Mouse (Mus musculus): ENCODE measurements at regions not wholly inside any gene's neighbourhood (a gene's known extent, or its start where the extent isn't known, plus 50 kb on each side); places are given as distances from the start of the nearest gene placed in this dataset.

- Histone ChIP-seq H3K9ac (ENCODE audit: low read length) (no peak overlapping the region), H3K9me3 (ENCODE audit: control insufficient read depth, low read length) (no peaks in the 10 kb centered on the region), H3K27me3 (ENCODE audit: control insufficient read depth, insufficient read depth, low read length) (no peaks in the 10 kb centered on the region), H3K4me2 (ENCODE audit: low read depth, low read length, severe bottlenecking) (no peak overlapping the region), H3K36me3 (ENCODE audit: control insufficient read depth, insufficient read depth, low read length) (no peaks in the 10 kb centered on the region), H3K4me3 (ENCODE audit: low read depth, low read length) (no peak overlapping the region), H3K4me1 (replicated peaks; ENCODE audit: control insufficient read depth, insufficient read depth, low read length) (no peaks in the 10 kb centered on the region), H3K27ac (ENCODE audit: low read depth, low read length) (no peak overlapping the region)
- WGBS: 76% methylated on average over 5 of the region's 5 CpGs
- ATAC-seq (replicated peaks; ENCODE audit: low FRiP score) (no peak), DNase-seq (ENCODE audit: low spot score) (no peak)
Observed at GRCm38 (mm10) chr8:80298596-80298995, 195.0 kb upstream of the Gypa start.

DNA sequence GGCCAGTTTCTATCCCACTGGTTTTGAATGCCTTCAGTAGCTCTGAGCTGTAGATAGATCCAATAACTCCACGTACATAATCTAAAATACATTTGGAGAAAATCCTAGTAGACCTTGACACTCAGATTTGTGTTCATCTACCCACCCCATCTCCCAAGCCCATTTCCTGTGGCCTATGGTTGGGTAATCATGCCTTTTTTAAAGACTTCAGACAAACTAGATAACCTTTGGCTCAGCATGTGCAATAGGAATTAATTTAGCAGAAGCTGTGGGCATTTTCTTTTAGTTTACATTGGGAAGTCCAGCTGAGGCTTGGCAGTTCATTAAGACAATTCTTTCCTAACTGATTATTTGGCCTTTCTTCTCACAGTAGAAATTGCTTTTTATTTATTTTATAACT lies 203.3 kb upstream of the Gypa start:
- WGBS: 64% methylated on average over 1 of the region's 1 CpGs
- H3K4me3 ChIP-seq (ENCODE audit: low read depth, low read length): no peak overlapping the region
- H3K27me3 ChIP-seq (ENCODE audit: control insufficient read depth, insufficient read depth, low read length): no peaks in the 10 kb centered on the region
- DNase-seq (ENCODE audit: low spot score): no peak
- H3K9ac ChIP-seq (ENCODE audit: low read length): no peak overlapping the region
- no peaks in the 10 kb centered on the region for H3K4me1 ChIP-seq (replicated peaks; ENCODE audit: control insufficient read depth, insufficient read depth, low read length)
- H3K9me3 ChIP-seq (ENCODE audit: control insufficient read depth, low read length): no peaks in the 10 kb centered on the region
- H3K4me2 ChIP-seq (ENCODE audit: low read depth, low read length, severe bottlenecking): no peak overlapping the region
- ATAC-seq (replicated peaks; ENCODE audit: low FRiP score): no peak
- H3K36me3 ChIP-seq (ENCODE audit: control insufficient read depth, insufficient read depth, low read length): no peaks in the 10 kb centered on the region
- no peak overlapping the region for H3K27ac ChIP-seq (ENCODE audit: low read depth, low read length)

GRCm38 (mm10) chr8:80289282-80289681 lies 204.3 kb upstream of the Gypa start:
- Histone ChIP-seq H3K27ac (ENCODE audit: low read depth, low read length) (no peak overlapping the region), H3K4me3 (ENCODE audit: low read depth, low read length) (no peak overlapping the region), H3K9me3 (ENCODE audit: control insufficient read depth, low read length) (no peaks in the 10 kb centered on the region), H3K36me3 (ENCODE audit: control insufficient read depth, insufficient read depth, low read length) (no peaks in the 10 kb centered on the region), H3K4me1 (replicated peaks; ENCODE audit: control insufficient read depth, insufficient read depth, low read length) (no peaks in the 10 kb centered on the region), H3K9ac (ENCODE audit: low read length) (no peak overlapping the region), H3K27me3 (ENCODE audit: control insufficient read depth, insufficient read depth, low read length) (no peaks in the 10 kb centered on the region), H3K4me2 (ENCODE audit: low read depth, low read length, severe bottlenecking) (no peak overlapping the region)
- no peak for DNase-seq (ENCODE audit: low spot score)
- 77% methylated on average over 6 of the region's 6 CpGs for WGBS
- ATAC-seq (replicated peaks; ENCODE audit: low FRiP score): no peak

- H3K4me2 ChIP-seq (ENCODE audit: low read depth, low read length, severe bottlenecking): no peak overlapping the region
- no peaks in the 10 kb centered on the region for H3K9me3 ChIP-seq (ENCODE audit: control insufficient read depth, low read length)
- H3K4me3 ChIP-seq (ENCODE audit: low read depth, low read length): no peak overlapping the region
- H3K36me3 ChIP-seq (ENCODE audit: control insufficient read depth, insufficient read depth, low read length): no peaks in the 10 kb centered on the region
- no peak overlapping the region for H3K9ac ChIP-seq (ENCODE audit: low read length)
- no peak for ATAC-seq (replicated peaks; ENCODE audit: low FRiP score)
- DNase-seq (ENCODE audit: low spot score): no peak
- 78% methylated on average over 7 of the region's 7 CpGs for WGBS
- no peaks in the 10 kb centered on the region for H3K27me3 ChIP-seq (ENCODE audit: control insufficient read depth, insufficient read depth, low read length)
- H3K4me1 ChIP-seq (replicated peaks; ENCODE audit: control insufficient read depth, insufficient read depth, low read length): no peaks in the 10 kb centered on the region
- H3K27ac ChIP-seq (ENCODE audit: low read depth, low read length): no peak overlapping the region
Observed at GRCm38 (mm10) chr8:80268910-80269460, 211.2 kb upstream of the Hhip start.

DNA sequence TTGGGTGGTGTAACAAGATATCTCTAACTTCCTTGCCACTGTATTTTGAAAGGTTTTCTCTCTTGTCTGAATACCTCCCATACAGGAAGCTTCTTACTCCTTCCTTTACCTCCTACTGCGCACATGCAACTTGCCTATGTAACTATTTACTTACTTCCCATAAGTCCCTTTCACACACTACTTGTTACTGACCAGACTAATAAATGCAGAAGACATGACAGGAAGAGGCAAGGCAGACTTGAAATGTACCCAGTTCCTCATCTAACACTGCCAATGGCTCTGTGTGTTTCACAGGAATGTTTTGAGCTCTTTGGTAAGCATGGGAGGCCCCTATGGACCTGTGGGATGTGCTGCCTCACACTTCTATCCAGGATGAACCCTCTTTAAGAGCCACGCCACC lies 207.1 kb upstream of the Hhip start:
- 94% methylated on average over 2 of the region's 2 CpGs for WGBS
- Histone ChIP-seq H3K4me2 (ENCODE audit: low read depth, low read length, severe bottlenecking) (no peak overlapping the region), H3K4me1 (replicated peaks; ENCODE audit: control insufficient read depth, insufficient read depth, low read length) (no peaks in the 10 kb centered on the region), H3K4me3 (ENCODE audit: low read depth, low read length) (no peak overlapping the region), H3K9ac (ENCODE audit: low read length) (no peak overlapping the region), H3K27ac (ENCODE audit: low read depth, low read length) (no peak overlapping the region), H3K9me3 (ENCODE audit: control insufficient read depth, low read length) (no peaks in the 10 kb centered on the region), H3K27me3 (ENCODE audit: control insufficient read depth, insufficient read depth, low read length) (no peaks in the 10 kb centered on the region), H3K36me3 (ENCODE audit: control insufficient read depth, insufficient read depth, low read length) (no peaks in the 10 kb centered on the region)
- no peak for ATAC-seq (replicated peaks; ENCODE audit: low FRiP score)
- DNase-seq (ENCODE audit: low spot score): no peak

DNA sequence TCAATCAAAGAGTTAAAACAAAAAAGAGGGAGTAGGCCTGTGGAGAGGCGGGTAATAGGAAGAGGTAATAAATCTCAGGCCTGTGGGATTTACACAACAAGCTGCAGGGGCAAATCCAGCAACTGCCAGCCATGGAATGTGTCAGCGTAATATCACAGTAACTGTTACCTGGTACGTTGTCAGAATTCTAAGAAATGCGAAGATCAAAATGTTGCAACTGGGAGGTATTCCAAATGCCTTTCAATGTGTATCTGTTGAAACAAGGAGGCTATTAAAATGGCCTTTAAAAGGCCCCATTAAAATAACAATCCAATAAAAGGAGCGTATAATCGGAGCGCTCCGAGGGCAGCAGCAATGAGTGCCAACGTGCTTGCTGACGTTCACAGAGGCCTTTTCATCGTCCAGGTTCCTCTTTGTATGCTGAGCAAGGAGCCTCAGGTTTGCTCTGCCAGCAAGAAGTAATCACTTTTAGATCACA lies 205.7 kb upstream of the Hhip start:
- no peak for DNase-seq (ENCODE audit: low spot score)
- Histone ChIP-seq H3K4me1 (replicated peaks; ENCODE audit: control insufficient read depth, insufficient read depth, low read length) (no peaks in the 10 kb centered on the region), H3K27ac (ENCODE audit: low read depth, low read length) (no peak overlapping the region), H3K36me3 (ENCODE audit: control insufficient read depth, insufficient read depth, low read length) (no peaks in the 10 kb centered on the region), H3K4me3 (ENCODE audit: low read depth, low read length) (no peak overlapping the region), H3K27me3 (ENCODE audit: control insufficient read depth, insufficient read depth, low read length) (no peaks in the 10 kb centered on the region), H3K9me3 (ENCODE audit: control insufficient read depth, low read length) (no peaks in the 10 kb centered on the region), H3K9ac (ENCODE audit: low read length) (no peak overlapping the region), H3K4me2 (ENCODE audit: low read depth, low read length, severe bottlenecking) (no peak overlapping the region)
- 59% methylated on average over 11 of the region's 11 CpGs for WGBS
- no peak for ATAC-seq (replicated peaks; ENCODE audit: low FRiP score)

- 84% methylated on average over 3 of the region's 3 CpGs for WGBS
- no peak for ATAC-seq (replicated peaks; ENCODE audit: low FRiP score)
Observed at GRCm38 (mm10) chr8:80262911-80263310, 205.1 kb upstream of the Hhip start.

DNA sequence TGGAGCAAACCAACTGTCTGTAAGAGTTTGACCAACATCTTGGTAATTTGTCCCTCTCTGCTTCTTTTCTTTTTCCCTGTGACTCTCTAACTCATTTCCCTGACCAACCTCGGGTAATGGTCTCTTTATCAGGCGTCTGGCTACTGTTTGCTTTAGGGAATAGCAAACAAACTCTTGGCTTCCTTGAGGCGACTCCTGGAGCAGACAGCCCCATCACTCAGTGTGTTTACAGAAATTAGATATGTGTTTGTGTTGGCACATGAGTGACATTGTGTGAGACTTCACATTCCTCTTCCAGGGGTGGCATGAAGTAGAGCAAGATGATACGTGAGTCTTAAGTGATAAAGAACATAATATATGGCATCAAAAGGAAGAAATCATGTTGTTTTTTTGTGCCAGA lies 195.7 kb upstream of the Hhip start:
- Histone ChIP-seq H3K27me3 (ENCODE audit: control insufficient read depth, insufficient read depth, low read length) (no peaks in the 10 kb centered on the region), H3K4me2 (ENCODE audit: low read depth, low read length, severe bottlenecking) (no peak overlapping the region), H3K27ac (ENCODE audit: low read depth, low read length) (no peak overlapping the region), H3K4me3 (ENCODE audit: low read depth, low read length) (no peak overlapping the region), H3K36me3 (ENCODE audit: control insufficient read depth, insufficient read depth, low read length) (no peaks in the 10 kb centered on the region), H3K4me1 (replicated peaks; ENCODE audit: control insufficient read depth, insufficient read depth, low read length) (peaks cover 2% of the 10 kb centered on the region; the same call in 1 of the 2 replicates), H3K9me3 (ENCODE audit: control insufficient read depth, low read length) (no peaks in the 10 kb centered on the region), H3K9ac (ENCODE audit: low read length) (no peak overlapping the region)
- no peak for DNase-seq (ENCODE audit: low spot score)
- WGBS: 80% methylated on average over 4 of the region's 4 CpGs
- no peak for ATAC-seq (replicated peaks; ENCODE audit: low FRiP score)

More at GRCm38 (mm10) chr8:80262911-80263310, 205.1 kb upstream of the Hhip start:
- Histone ChIP-seq H3K27me3 (ENCODE audit: control insufficient read depth, insufficient read depth, low read length) (no peaks in the 10 kb centered on the region), H3K4me3 (ENCODE audit: low read depth, low read length) (no peak overlapping the region), H3K36me3 (ENCODE audit: control insufficient read depth, insufficient read depth, low read length) (no peaks in the 10 kb centered on the region), H3K4me2 (ENCODE audit: low read depth, low read length, severe bottlenecking) (no peak overlapping the region), H3K9ac (ENCODE audit: low read length) (no peak overlapping the region), H3K9me3 (ENCODE audit: control insufficient read depth, low read length) (no peaks in the 10 kb centered on the region), H3K27ac (ENCODE audit: low read depth, low read length) (no peak overlapping the region), H3K4me1 (replicated peaks; ENCODE audit: control insufficient read depth, insufficient read depth, low read length) (no peaks in the 10 kb centered on the region)
- no peak for DNase-seq (ENCODE audit: low spot score)

- Histone ChIP-seq H3K4me1 (replicated peaks; ENCODE audit: control insufficient read depth, insufficient read depth, low read length) (peaks cover 2% of the 10 kb centered on the region; the same call in 1 of the 2 replicates), H3K9me3 (ENCODE audit: control insufficient read depth, low read length) (no peaks in the 10 kb centered on the region), H3K4me2 (ENCODE audit: low read depth, low read length, severe bottlenecking) (no peak overlapping the region), H3K9ac (ENCODE audit: low read length) (no peak overlapping the region; the same call in 1 of the 2 replicates), H3K36me3 (ENCODE audit: control insufficient read depth, insufficient read depth, low read length) (no peaks in the 10 kb centered on the region), H3K4me3 (ENCODE audit: low read depth, low read length) (no peak overlapping the region), H3K27me3 (ENCODE audit: control insufficient read depth, insufficient read depth, low read length) (no peaks in the 10 kb centered on the region), H3K27ac (ENCODE audit: low read depth, low read length) (no peak overlapping the region)
- DNase-seq (ENCODE audit: low spot score): no peak
- 10% methylated on average over 3 of the region's 3 CpGs for WGBS
- no peak for ATAC-seq (replicated peaks; ENCODE audit: low FRiP score)
Observed at GRCm38 (mm10) chr8:80251595-80251994, 193.8 kb upstream of the Hhip start.

Data from forebrain, embryonic 11.5 days (tissue).